Mouse (Mus musculus) thymus, postnatal 4 days (tissue): ENCODE results near the gene Mrpl1.

Experiments
- DNase-seq: peaks from one replicate; pipeline ENCODE4 v3.0.0; 2021

Gene Mrpl1

GRCm38 (mm10) chr5:96209459-96209858 is at the start of gene Mrpl1:
Mrpl1 (plus strand) TSS chr5:96209493.
- DNase-seq = peak; percentile 68

GRCm38 (mm10) chr5:96160467-96161262 is 48.6 kb upstream of the Mrpl1 start:
- DNase-seq = peak; percentile 36

- no peak for DNase-seq
Observed at GRCm38 (mm10) chr5:96161263-96161577, 48.1 kb upstream of the Mrpl1 start.

- DNase-seq = peak; percentile 83
Observed at GRCm38 (mm10) chr5:96161578-96162398, 47.5 kb upstream of the Mrpl1 start.

GRCm38 (mm10) chr5:96162399-96163331 is 46.6 kb upstream of the Mrpl1 start:
- DNase-seq = peak; percentile 90

- DNase-seq = no peak
Observed at GRCm38 (mm10) chr5:96163396-96164020, 45.8 kb upstream of the Mrpl1 start.

- peak; percentile 70 for DNase-seq
Observed at GRCm38 (mm10) chr5:96164021-96164411, 45.3 kb upstream of the Mrpl1 start, which contains the start of gene Cnot6l. Cnot6l (minus strand) TSS chr5:96164171.

GRCm38 (mm10) chr5:96166761-96167160 is 42.5 kb upstream of the Mrpl1 start:
- DNase-seq = no peak

GRCm38 (mm10) chr5:96170443-96170842 is 38.9 kb upstream of the Mrpl1 start:
- DNase-seq = no peak

- DNase-seq = no peak
Observed at GRCm38 (mm10) chr5:96171765-96172164, 37.5 kb upstream of the Mrpl1 start.

- DNase-seq = no peak
Observed at GRCm38 (mm10) chr5:96176121-96176520, 33.2 kb upstream of the Mrpl1 start.

GRCm38 (mm10) chr5:96176879-96177358 is 32.4 kb upstream of the Mrpl1 start:
- DNase-seq = peak; percentile 26

GRCm38 (mm10) chr5:96183211-96183610 is 26.1 kb upstream of the Mrpl1 start:
- no peak for DNase-seq

GRCm38 (mm10) chr5:96183987-96184386 is 25.3 kb upstream of the Mrpl1 start:
- DNase-seq = no peak

GRCm38 (mm10) chr5:96189761-96190160 is 19.5 kb upstream of the Mrpl1 start:
- DNase-seq = no peak

- DNase-seq = no peak
Observed at GRCm38 (mm10) chr5:96191251-96191650, 18.0 kb upstream of the Mrpl1 start.

- DNase-seq = no peak
Observed at GRCm38 (mm10) chr5:96196547-96197052, 12.7 kb upstream of the Mrpl1 start.

- no peak for DNase-seq
Observed at GRCm38 (mm10) chr5:96198271-96198670, 11.0 kb upstream of the Mrpl1 start.

GRCm38 (mm10) chr5:96200269-96200668 is 9.0 kb upstream of the Mrpl1 start:
- no peak for DNase-seq

- peak; percentile 23 for DNase-seq
Observed at GRCm38 (mm10) chr5:96201462-96202154, 7.7 kb upstream of the Mrpl1 start.

- no peak for DNase-seq
Observed at GRCm38 (mm10) chr5:96206897-96207296, 2.4 kb upstream of the Mrpl1 start.
